Mouse (Mus musculus): Measurements from ENCODE around the gene Lrrc31. TPM values are rescaled to one million over a fixed set of nuclear protein-coding genes. Genes with fewer than 3 reads are reported as not detected.

The Lrrc31 gene
- polyA plus RNA-seq, 1 experiment from 2014 or later, result not detected

GRCm38 (mm10) chr3:30723179-30723578, 23.5 kb upstream of the Lrrc31 start:
- no peak for ATAC-seq (replicated peaks; ENCODE audit: insufficient number of reproducible peaks, insufficient read depth, low FRiP score, low read depth)
- Histone ChIP-seq H3K9me3 (replicated peaks) (no peaks in the 10 kb centered on the region), H3K4me1 (replicated peaks) (peaks cover 3% of the 10 kb centered on the region), H3K27ac (no peak overlapping the region), H3K27me3 (no peaks in the 10 kb centered on the region), H3K4me3 (no peak overlapping the region), H3K36me3 (no peaks in the 10 kb centered on the region), H3K4me2 (no peak overlapping the region), H3K9ac (no peak overlapping the region)
- WGBS, result 19% methylated on average over 5 of the region's 5 CpGs

GRCm38 (mm10) chr3:30722461-30722860, 22.8 kb upstream of the Lrrc31 start:
- H3K4me1 ChIP-seq (replicated peaks), result peaks cover 3% of the 10 kb centered on the region
- no peaks in the 10 kb centered on the region for H3K27me3 ChIP-seq
- no peak overlapping the region for H3K27ac ChIP-seq
- ATAC-seq (replicated peaks; ENCODE audit: insufficient number of reproducible peaks, insufficient read depth, low FRiP score, low read depth), result no peak
- H3K36me3 ChIP-seq, result no peaks in the 10 kb centered on the region
- no peak overlapping the region for H3K4me2 ChIP-seq
- H3K4me3 ChIP-seq, result no peak overlapping the region
- 81% methylated on average over 2 of the region's 2 CpGs for WGBS
- no peak overlapping the region for H3K9ac ChIP-seq
- H3K9me3 ChIP-seq (replicated peaks), result no peaks in the 10 kb centered on the region

- H3K27me3 ChIP-seq, result no peaks in the 10 kb centered on the region
- no peak for ATAC-seq (replicated peaks; ENCODE audit: insufficient number of reproducible peaks, insufficient read depth, low FRiP score, low read depth)
Measured at GRCm38 (mm10) chr3:30722036-30722435, 22.4 kb upstream of the Lrrc31 start.

DNA sequence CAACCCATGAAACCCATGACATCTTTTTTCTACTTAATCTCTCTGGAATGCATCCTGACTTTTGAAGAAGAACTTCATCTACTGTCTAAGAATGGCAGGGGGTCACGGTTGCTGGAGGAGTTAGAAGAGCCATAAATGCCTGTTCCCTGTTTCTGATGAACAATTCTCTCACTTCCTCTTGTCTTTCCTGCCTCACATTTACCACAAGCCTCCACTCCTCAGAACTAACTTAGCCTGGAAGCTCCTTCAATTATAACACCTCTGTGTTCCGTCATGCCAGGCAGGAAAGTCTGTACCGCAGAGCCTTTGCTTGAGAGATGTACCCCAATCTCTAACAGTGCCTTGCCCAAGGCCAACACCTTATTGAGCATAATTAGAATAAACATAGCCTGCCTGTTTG, 19.0 kb upstream of the Lrrc31 start:
- Histone ChIP-seq H3K9me3 (replicated peaks) (no peaks in the 10 kb centered on the region), H3K4me1 (replicated peaks) (peaks cover 3% of the 10 kb centered on the region), H3K9ac (no peak overlapping the region), H3K27ac (no peak overlapping the region), H3K4me2 (no peak overlapping the region), H3K36me3 (no peaks in the 10 kb centered on the region), H3K4me3 (no peak overlapping the region), H3K27me3 (no peaks in the 10 kb centered on the region)
- 79% methylated on average over 3 of the region's 3 CpGs for WGBS
- no peak for ATAC-seq (replicated peaks; ENCODE audit: insufficient number of reproducible peaks, insufficient read depth, low FRiP score, low read depth)

More at GRCm38 (mm10) chr3:30722036-30722435, 22.4 kb upstream of the Lrrc31 start:
- Histone ChIP-seq H3K9me3 (replicated peaks) (no peaks in the 10 kb centered on the region), H3K27ac (no peak overlapping the region), H3K4me3 (no peak overlapping the region), H3K36me3 (no peaks in the 10 kb centered on the region), H3K4me1 (replicated peaks) (peaks cover 3% of the 10 kb centered on the region), H3K9ac (no peak overlapping the region), H3K4me2 (no peak overlapping the region)
- 70% methylated on average over 4 of the region's 4 CpGs for WGBS

DNA sequence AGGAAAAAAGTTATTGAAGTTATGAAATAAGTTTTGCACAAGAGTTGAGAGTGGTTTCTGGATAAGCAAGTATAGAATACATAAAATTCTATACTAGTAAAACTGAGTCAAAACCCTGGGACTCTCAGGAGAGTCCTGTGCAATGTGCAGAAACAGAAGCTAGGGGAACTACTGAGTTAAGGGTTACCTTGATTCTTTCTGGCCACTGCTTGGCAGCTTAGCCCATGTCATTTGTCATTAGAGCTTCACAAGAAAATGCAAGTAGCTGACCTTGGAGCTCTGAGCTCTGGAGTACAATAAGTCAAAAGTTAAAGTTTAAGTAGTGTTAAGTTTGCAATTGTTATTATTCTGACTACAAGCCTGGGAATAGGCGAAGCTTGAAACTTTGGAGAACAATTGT, 13.7 kb upstream of the Lrrc31 start:
- Histone ChIP-seq H3K9ac (no peak overlapping the region), H3K27ac (no peak overlapping the region), H3K4me2 (no peak overlapping the region), H3K27me3 (no peaks in the 10 kb centered on the region), H3K4me1 (replicated peaks) (no peaks in the 10 kb centered on the region), H3K9me3 (replicated peaks) (no peaks in the 10 kb centered on the region), H3K4me3 (no peak overlapping the region), H3K36me3 (no peaks in the 10 kb centered on the region)
- ATAC-seq (replicated peaks; ENCODE audit: insufficient number of reproducible peaks, insufficient read depth, low FRiP score, low read depth), result no peak
- 80% methylated on average over 1 of the region's 1 CpGs for WGBS

DNA sequence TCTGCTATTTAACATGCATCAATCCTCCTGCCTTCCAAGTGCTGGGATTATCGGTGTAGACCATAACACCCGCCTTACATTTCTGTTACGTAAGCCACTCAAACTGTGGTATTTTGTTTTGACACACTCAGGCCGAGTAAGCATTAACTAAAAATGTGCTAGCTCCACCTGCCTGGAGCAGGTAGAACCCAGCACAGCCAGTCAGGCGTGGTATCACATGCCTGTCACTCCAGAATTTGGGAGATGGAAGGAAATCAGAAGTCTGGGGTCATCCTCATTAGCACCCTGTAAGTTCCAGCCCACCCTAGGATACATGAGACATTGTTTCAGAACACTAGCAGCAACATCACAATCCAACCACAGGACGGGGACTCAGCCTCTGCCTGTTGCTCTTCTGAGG, 10.5 kb upstream of the Lrrc31 start:
- 75% methylated on average over 6 of the region's 6 CpGs for WGBS

GRCm38 (mm10) chr3:30706614-30707276, 7.1 kb upstream of the Lrrc31 start:
- Histone ChIP-seq H3K4me3 (no peak overlapping the region), H3K4me2 (no peak overlapping the region), H3K9me3 (replicated peaks) (no peaks in the 10 kb centered on the region), H3K4me1 (replicated peaks) (peaks cover 3% of the 10 kb centered on the region; the same call in 1 of the 2 replicates), H3K27ac (no peak overlapping the region), H3K9ac (no peak overlapping the region), H3K27me3 (no peaks in the 10 kb centered on the region), H3K36me3 (no peaks in the 10 kb centered on the region)
- ATAC-seq (replicated peaks; ENCODE audit: insufficient number of reproducible peaks, insufficient read depth, low FRiP score, low read depth), result no peak
- 50% methylated on average over 4 of the region's 4 CpGs for WGBS

More for the DNA sequence above, 10.5 kb upstream of the Lrrc31 start:
- no peak for ATAC-seq (replicated peaks; ENCODE audit: insufficient number of reproducible peaks, insufficient read depth, low FRiP score, low read depth)
- Histone ChIP-seq H3K9ac (no peak overlapping the region), H3K36me3 (no peaks in the 10 kb centered on the region), H3K9me3 (replicated peaks) (no peaks in the 10 kb centered on the region), H3K27ac (no peak overlapping the region), H3K4me3 (no peak overlapping the region), H3K4me2 (no peak overlapping the region), H3K27me3 (no peaks in the 10 kb centered on the region), H3K4me1 (replicated peaks) (peaks cover 3% of the 10 kb centered on the region; the same call in 1 of the 2 replicates)

DNA sequence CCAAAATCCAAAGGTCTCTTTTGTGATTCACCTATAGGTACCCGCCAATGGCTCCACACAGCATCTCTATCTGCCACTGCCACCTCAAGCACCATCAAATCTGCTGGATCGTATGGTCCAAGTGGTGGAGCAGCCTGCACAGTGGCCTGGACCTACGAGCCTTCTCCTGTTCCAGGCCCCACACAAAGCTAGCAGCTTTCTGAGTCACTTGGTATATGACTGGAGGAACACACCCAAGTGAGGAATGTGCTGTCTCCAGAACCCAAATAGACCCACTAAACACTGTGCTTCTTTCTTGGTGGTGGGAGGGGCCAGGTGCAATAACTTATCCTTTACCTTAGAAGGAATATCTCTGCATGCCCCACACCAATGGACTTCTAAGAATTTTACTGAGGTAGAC, 6.3 kb upstream of the Lrrc31 start:
- Histone ChIP-seq H3K9me3 (replicated peaks) (no peaks in the 10 kb centered on the region), H3K4me3 (no peak overlapping the region), H3K27ac (no peak overlapping the region), H3K27me3 (no peaks in the 10 kb centered on the region), H3K4me1 (replicated peaks) (peaks cover 3% of the 10 kb centered on the region; the same call in 1 of the 2 replicates), H3K9ac (no peak overlapping the region), H3K4me2 (no peak overlapping the region), H3K36me3 (no peaks in the 10 kb centered on the region)
- ATAC-seq (replicated peaks; ENCODE audit: insufficient number of reproducible peaks, insufficient read depth, low FRiP score, low read depth), result no peak
- WGBS, result 76% methylated on average over 3 of the region's 3 CpGs

GRCm38 (mm10) chr3:30697891-30698290, 1.8 kb downstream of the Lrrc31 start:
- no peaks in the 10 kb centered on the region for H3K4me1 ChIP-seq (replicated peaks)
- no peak overlapping the region for H3K27ac ChIP-seq
- H3K9ac ChIP-seq, result no peak overlapping the region
- no peaks in the 10 kb centered on the region for H3K27me3 ChIP-seq
- no peak overlapping the region for H3K4me3 ChIP-seq
- WGBS, result 57% methylated on average over 4 of the region's 4 CpGs
- H3K9me3 ChIP-seq (replicated peaks), result no peaks in the 10 kb centered on the region
- no peak overlapping the region for H3K4me2 ChIP-seq
- H3K36me3 ChIP-seq, result no peaks in the 10 kb centered on the region
- no peak for ATAC-seq (replicated peaks; ENCODE audit: insufficient number of reproducible peaks, insufficient read depth, low FRiP score, low read depth)

- H3K36me3 ChIP-seq, result no peaks in the 10 kb centered on the region
- no peaks in the 10 kb centered on the region for H3K27me3 ChIP-seq
- no peak overlapping the region for H3K9ac ChIP-seq
- no peak overlapping the region for H3K27ac ChIP-seq
- H3K9me3 ChIP-seq (replicated peaks), result no peaks in the 10 kb centered on the region
- H3K4me1 ChIP-seq (replicated peaks), result no peaks in the 10 kb centered on the region
- H3K4me3 ChIP-seq, result no peak overlapping the region
- ATAC-seq (replicated peaks; ENCODE audit: insufficient number of reproducible peaks, insufficient read depth, low FRiP score, low read depth), result no peak
- H3K4me2 ChIP-seq, result no peak overlapping the region
- 14% methylated on average over 2 of the region's 2 CpGs for WGBS
Measured at GRCm38 (mm10) chr3:30696346-30696745, 3.3 kb downstream of the Lrrc31 start.

GRCm38 (mm10) chr3:30695661-30696060, 4.0 kb downstream of the Lrrc31 start:
- no peak overlapping the region for H3K9ac ChIP-seq
- WGBS, result 87% methylated on average over 2 of the region's 2 CpGs
- H3K9me3 ChIP-seq (replicated peaks), result no peaks in the 10 kb centered on the region

GRCm38 (mm10) chr3:30690976-30691375, 8.7 kb downstream of the Lrrc31 start:
- Histone ChIP-seq H3K4me2 (no peak overlapping the region), H3K36me3 (no peaks in the 10 kb centered on the region), H3K9ac (no peak overlapping the region), H3K4me3 (no peak overlapping the region), H3K27ac (no peak overlapping the region), H3K9me3 (replicated peaks) (no peaks in the 10 kb centered on the region), H3K27me3 (no peaks in the 10 kb centered on the region), H3K4me1 (replicated peaks) (no peaks in the 10 kb centered on the region)
- no peak for ATAC-seq (replicated peaks; ENCODE audit: insufficient number of reproducible peaks, insufficient read depth, low FRiP score, low read depth)
- WGBS, result 24% methylated on average over 7 of the region's 7 CpGs

More at GRCm38 (mm10) chr3:30695661-30696060, 4.0 kb downstream of the Lrrc31 start:
- H3K4me3 ChIP-seq, result no peak overlapping the region
- H3K27me3 ChIP-seq, result no peaks in the 10 kb centered on the region
- no peak overlapping the region for H3K27ac ChIP-seq
- H3K4me2 ChIP-seq, result no peak overlapping the region
- no peaks in the 10 kb centered on the region for H3K36me3 ChIP-seq
- no peak for ATAC-seq (replicated peaks; ENCODE audit: insufficient number of reproducible peaks, insufficient read depth, low FRiP score, low read depth)
- no peaks in the 10 kb centered on the region for H3K4me1 ChIP-seq (replicated peaks)
